Mouse (Mus musculus) cerebellum, adult 2 months (tissue): ENCODE data around the gene Olfr959.

ENCODE experiments used
- CTCF ChIP-seq: fragments of 200-500 bp; IDR thresholded peaks from 2 replicates; pipeline ENCODE4 v1.5.1; 2011; ENCODE audit warnings: low read depth, mild to moderate bottlenecking, control low read depth, low read length, moderate library complexity, borderline replicate concordance; ENCODE audit not compliant: insufficient read depth
- POLR2A ChIP-seq: fragments of 200-500 bp; IDR thresholded peaks from 2 replicates; pipeline ENCODE4 v1.6.1; 2011; ENCODE audit warnings: low read length, control low read depth, borderline replicate concordance; ENCODE audit not compliant: insufficient read depth

DNA sequence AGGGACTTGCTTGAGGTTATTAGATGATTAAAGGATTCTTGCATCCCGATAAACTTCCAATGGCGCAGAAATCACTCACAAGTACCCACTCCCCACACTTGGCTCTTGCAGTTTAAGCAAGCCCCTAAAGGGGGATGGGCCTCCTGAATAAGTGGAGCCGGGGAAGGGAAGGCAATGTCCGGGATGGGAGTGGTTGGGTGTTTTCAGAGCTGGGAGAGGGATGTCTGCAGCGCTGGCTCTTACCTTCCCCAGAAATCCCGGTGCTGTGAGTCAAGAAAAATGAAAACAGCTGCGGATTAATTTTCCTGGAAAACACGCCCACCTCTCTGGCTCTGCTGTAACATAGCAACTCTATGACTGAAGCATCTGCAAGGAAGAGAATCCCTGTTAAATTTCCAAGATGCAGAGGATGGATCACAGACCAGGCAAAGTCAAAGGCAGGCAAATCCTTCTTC lies 28.7 kb upstream of the Olfr959 start, which contains the start of gene AW551984:
- TF ChIP-seq CTCF (no peak), POLR2A (no peak)
